8 mouse cellular contexts compared by ENCODE assay signal in the genomic region with DNA sequence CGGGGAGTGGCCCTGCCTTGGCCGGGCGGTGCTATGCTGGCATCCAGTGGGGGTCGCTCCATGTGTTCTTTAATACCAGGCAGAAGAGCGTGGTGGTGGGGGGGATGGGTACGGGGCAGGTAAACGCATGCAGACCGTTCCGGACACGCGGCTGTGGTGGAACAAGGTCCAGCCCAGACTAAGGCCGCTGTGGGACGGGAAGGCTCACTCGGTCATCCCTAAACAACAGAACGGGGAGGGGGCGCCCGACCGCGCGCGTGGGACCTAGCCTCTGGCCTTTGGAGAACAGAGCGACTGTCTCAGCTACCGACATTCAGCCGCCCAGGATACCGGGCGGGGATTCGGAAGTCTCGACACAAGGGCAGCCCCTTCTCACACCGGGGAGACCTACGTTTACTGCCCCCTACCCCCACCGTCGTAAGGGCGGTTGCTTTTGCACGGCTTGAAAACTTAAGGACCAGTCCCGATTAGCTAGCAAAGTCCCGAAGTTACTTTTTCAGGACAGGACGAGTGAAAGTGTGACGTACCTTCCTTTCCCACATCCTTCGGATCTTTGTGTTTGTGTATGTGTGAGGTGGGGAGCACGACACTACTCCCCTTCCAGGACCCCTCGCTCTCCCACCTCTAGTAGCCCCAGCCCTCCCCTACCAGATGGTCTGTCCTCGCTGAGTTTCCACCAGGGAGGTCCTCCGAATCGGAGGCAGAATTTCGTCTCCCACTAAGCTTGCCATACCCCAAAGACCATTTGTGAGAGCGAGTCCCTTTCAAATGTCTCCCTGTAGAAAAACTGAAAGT. TPM values are rescaled to one million over a fixed set of nuclear protein-coding genes. Genes with fewer than 3 reads are reported as not detected.
DNase-seq lines count a peak whose midpoint lies in the region; ATAC-seq lines count a peak whose summit lies in the region.

No protein-coding gene starts in this region.

- H3K4me1 ChIP-seq in liver, embryonic 11.5 days (replicated peaks; ENCODE audit: control insufficient read depth, insufficient read depth, low read length), result no peaks in the 10 kb centered on the region

- peak overlapping the region; percentile 90 for H3K4me2 ChIP-seq in liver, embryonic 11.5 days

- peak overlapping the region; percentile 79 for H3K27ac ChIP-seq in liver, embryonic 11.5 days (ENCODE audit: low read depth, low read length)

- H3K36me3 ChIP-seq in liver, embryonic 11.5 days (ENCODE audit: control insufficient read depth, insufficient read depth, low read length), result peaks cover 5% of the 10 kb centered on the region; the same call in 1 of the 2 replicates

- peak; percentile 14 for ATAC-seq in inflammation-experienced regulatory T-cells, adult 6 months
- peak; percentile 67 for ATAC-seq in liver, embryonic 11.5 days (replicated peaks; ENCODE audit: low FRiP score)

- no peaks in the 10 kb centered on the region for H3K9me3 ChIP-seq in liver, embryonic 11.5 days (ENCODE audit: control insufficient read depth, low read length)

- no peaks in the 10 kb centered on the region for H3K27me3 ChIP-seq in liver, embryonic 11.5 days (replicated peaks; ENCODE audit: control insufficient read depth, insufficient read depth, low read length)

- peak; percentile 51 for DNase-seq in urinary bladder, postnatal 25 days (ENCODE audit: low spot score)
- DNase-seq in urinary bladder, postnatal 14 days (ENCODE audit: low spot score), result no peak
- DNase-seq in cerebellum, postnatal 25 days, result peak; percentile 20 to 21
- DNase-seq in gastrocnemius, postnatal 25 days, result peak; percentile 11
- peak; percentile 62 for DNase-seq in liver, embryonic 11.5 days (ENCODE audit: low spot score)
- DNase-seq in natural killer cell, adult 2 months (ENCODE audit: low spot score in 2 of 2), result peak; percentile 12 to 13
- peak; percentile 38 to 64 for DNase-seq in thymus, postnatal 36 days

- under 1% methylated on average over 46 of the region's 46 CpGs for WGBS in liver, embryonic 11.5 days

- H3K4me3 ChIP-seq in liver, embryonic 11.5 days (ENCODE audit: low read depth, low read length), result peak overlapping the region; percentile 74

- peak overlapping the region; percentile 80 for H3K9ac ChIP-seq in liver, embryonic 11.5 days (ENCODE audit: low read depth, low read length)

RNA-seq across cellular contexts. Expression of gene Cdk6, which starts 1.7 kb away (rescaled TPM):
- 1 to 10 TPM; 2.8 to 3.5 TPM for total RNA-seq in gastrocnemius, postnatal 25 days (2021)
- polyA plus RNA-seq in inflammation-experienced regulatory T-cells, adult 6 months (2017; shearing (Covaris generic)), result 10 to 100 TPM; 21.7 to 46.6 (median 26.3) TPM
- 49.1 and 51.2 TPM in 2 replicates for polyA plus RNA-seq in liver, embryonic 11.5 days (2014; fragmentation: Nextera tagmentation; extraction: Ambion mirVana)
